Mouse (Mus musculus): ENCODE data around the gene 4930513O06Rik.

4930513O06Rik gene

DNA sequence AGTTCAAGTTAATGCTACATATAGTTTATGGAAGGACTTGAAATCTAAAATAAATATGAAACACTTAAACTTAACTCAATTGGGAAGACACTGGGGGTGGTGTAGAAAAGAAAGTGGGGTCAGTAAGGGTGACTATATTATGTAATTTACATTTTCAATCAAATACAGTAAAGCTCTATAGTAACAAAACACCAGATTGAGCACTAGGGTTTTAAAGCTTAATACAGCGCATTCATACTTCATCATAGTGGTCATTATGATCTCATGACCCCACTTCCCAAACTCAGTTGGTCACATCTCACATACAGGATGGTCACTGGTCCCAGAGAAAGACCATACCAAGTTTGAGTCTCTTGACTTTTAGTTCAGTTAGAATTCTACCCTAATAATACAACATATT lies at the start of gene 4930513O06Rik:
Gene 4930513O06Rik, plus strand, starts transcription at position 301 of the 400 bp plus-strand sequence.
- DNase-seq (ENCODE audit: low read depth, low spot score) = no peak

DNA sequence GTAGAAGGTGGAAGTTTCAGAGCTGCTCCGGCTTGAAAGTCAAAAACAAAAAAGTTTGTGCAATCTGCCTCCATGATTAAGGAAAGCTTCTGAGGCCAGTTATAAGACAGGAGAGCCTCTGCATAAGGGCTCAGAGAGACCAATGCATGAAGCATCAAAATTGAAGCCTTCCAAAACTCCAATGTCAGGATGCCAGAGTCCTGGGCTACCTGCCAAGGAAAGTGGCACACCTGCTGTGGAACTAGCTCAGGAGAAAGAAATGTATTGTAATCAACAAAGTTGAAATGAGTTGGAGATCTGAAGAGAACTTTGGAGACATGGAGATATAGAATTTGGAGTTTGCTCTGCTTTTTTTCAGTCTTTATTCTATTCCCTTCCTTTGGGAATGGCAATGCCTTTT lies 48.4 kb upstream of the 4930513O06Rik start:
- no peak for DNase-seq (ENCODE audit: low read depth, low spot score)

DNA sequence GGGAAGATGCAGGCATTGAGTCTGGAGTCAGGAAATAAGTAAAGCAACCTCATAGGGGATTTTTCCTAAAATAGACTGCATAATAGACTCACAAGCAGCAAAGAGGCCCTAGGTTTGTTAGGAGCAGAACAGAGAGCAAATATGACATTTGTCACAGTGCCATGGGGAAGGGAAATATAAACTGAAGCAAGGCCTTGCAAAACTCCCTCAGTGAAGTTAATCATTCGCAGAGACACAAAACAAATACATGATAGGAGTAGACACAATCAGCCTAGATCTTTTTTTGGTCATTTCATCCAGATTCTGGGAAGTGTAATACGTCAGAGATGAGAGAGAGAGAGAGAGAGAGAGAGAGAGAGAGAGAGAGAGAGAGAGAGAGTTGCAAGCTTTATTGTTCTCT lies 46.7 kb upstream of the 4930513O06Rik start:
- DNase-seq (ENCODE audit: low read depth, low spot score) = no peak

- DNase-seq (ENCODE audit: low read depth, low spot score) = no peak
Observed at GRCm38 (mm10) chrX:139041148-139041547, 44.9 kb upstream of the 4930513O06Rik start.

DNA sequence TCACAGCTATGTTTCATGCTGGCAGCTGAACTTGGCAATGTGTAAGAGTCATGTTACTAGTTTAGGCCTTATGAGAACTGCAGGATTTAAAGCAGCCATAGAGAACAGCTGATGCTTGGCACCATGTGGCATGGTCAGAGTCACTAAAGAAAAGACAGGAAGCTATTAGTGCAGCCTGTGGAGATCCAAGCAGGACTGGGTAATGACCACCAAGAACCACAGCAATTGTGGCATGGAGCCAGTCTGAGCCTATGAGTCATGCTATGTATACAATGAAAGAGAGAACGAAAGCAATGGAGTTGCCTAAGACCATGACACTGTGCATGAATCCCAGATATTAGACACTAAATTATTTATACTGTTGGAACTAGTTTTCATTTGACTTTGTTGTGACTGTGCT lies 34.1 kb upstream of the 4930513O06Rik start:
- DNase-seq (ENCODE audit: low read depth, low spot score) = no peak

DNA sequence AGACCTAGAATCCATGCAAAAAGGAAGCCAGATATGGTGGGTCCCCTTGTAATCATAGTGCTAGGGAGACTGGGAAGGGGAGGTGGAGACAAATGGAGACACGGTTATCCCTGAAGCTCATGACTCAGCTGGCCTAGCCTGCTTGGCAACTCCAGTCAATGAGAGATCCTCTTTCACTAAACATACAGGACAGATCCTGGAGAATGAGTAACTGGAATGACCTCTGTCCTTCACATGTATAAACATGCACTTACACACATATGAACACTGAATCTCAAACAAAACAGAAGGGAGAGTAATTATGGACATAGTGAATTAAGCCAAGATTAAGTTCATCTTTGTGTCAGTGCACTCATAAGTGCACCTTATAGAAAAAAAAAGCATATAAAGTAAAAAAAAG lies 32.9 kb upstream of the 4930513O06Rik start:
- DNase-seq (ENCODE audit: low read depth, low spot score) = no peak

DNA sequence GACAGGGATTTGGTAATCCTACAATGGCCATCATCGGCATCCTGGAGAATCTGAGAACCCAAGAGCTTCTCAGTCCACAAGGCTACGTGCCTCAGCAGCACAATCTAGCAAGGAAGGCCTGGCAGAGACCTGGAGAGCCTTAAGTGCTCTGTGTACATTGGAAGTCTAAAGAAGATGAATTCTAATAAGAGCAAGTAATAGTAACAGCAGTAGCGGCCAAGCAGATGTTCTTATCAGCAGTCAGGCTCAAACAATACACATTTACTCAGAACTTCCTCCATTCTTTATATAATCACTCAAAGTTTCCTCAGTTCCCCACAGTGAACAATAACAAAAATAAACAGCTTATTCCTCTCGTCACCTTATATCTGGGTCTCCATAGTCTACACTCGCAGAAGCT lies 22.0 kb upstream of the 4930513O06Rik start:
- DNase-seq (ENCODE audit: low read depth, low spot score) = no peak

- no peak for DNase-seq (ENCODE audit: low read depth, low spot score)
Observed at GRCm38 (mm10) chrX:139078493-139078892, 7.5 kb upstream of the 4930513O06Rik start.

DNA sequence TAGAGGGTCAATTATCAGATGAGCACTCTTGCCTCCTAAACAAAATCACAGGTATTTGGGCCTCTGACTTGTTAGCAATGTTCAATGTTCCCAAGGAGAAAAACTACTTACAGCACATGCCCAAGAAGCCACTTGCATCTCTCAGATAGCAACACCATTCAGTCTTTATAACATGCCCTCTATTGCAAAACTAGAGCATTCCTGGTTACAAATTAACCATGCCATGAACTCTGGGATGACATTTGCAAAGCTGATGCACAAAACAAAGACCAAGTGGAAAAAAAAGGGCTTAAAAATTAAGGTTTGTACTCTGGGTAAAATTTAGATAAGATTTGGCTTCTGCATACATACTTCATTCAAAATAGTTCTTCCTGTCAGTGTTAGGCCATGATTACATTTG lies 966 bp upstream of the 4930513O06Rik start, which contains the start of gene Serpina7:
Gene Serpina7, minus strand, starts transcription at position 160 of the 400 bp plus-strand sequence.
- DNase-seq (ENCODE audit: low read depth, low spot score) = no peak

GRCm38 (mm10) chrX:139097197-139097596 lies 11.2 kb downstream of the 4930513O06Rik start:
- DNase-seq (ENCODE audit: low read depth, low spot score) = no peak

DNA sequence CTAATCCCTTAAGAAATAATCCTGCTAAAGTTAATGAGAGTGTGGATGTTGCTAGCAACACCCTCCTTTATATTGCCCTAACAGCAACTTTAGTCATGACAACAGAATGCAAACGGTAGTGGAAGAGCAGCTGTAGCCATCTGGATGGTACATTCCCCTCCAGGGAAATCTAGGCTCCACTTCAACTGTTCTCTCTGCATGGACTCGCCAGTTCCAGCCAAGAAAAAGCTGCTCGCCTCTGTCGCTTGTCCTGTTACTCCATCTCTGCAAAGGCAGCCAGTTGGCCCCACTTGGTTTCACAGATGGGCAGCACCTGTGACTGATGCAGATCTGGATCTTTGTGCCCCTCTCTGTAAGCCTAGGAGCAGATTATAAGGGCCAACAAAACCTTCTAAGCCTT lies 48.0 kb downstream of the 4930513O06Rik start:
- no peak for DNase-seq (ENCODE audit: low read depth, low spot score)

Measured in telencephalon, adult 2 months (tissue).